Mouse (Mus musculus) adrenal gland, postnatal 14 days (tissue): ENCODE measurements around the gene Dscam. TPM values are rescaled to one million over a fixed set of nuclear protein-coding genes. Genes with fewer than 3 reads are reported as not detected.
A peak's percentile ranks its signal among the peaks of the same experiment; 100 is the strongest.

Experiments used
- DNase-seq: peaks from one replicate; pipeline ENCODE4 v3.0.0; 2021; ENCODE audit warnings: mixed read lengths
- total RNA-seq: library from RNA; stranded (reverse); gene quantifications from 2 replicates; pipeline ENCODE4 v1.2.3, GENCODE M21; 2021

The Dscam gene
- total RNA-seq, 1 experiment from 2014 or later: 0.07 TPM

DNA sequence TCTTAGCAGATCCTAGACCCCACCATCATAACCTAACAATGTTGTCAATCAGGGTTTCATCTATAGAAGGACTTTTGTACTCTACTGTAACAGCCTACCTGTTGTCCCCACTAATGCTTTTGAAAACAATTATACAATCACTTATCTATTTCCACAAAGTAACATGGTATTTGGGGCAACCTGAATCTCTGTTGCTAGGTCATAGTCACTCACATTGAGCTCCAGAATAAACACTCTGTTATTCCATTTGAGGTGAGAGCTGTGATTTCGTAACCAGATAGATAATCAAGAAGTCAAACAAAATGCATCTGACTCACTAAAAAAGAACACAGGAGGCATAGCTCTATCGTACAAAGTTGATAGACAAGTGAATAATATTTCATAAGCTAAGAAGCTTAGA is 226.9 kb downstream of the Dscam start:
- no peak for DNase-seq

DNA sequence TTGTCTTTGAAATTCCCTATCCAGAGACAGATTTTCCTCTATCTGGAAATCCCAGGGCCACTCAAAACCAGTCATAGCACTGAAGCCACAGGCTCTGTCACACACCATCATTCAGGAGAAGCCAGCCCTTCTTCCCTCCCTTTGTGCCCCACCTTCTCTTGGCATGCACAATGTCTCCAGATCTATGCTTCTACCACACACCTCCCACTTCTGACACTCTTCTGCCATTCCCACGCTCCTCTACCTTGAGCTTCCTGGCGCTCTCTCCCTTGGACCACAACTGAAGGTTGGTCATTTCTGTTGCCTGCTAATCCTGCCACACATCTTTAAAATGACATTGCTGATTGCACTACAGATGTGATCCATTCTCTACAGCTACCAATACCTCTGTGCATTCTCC is 235.8 kb downstream of the Dscam start:
- DNase-seq: no peak

DNA sequence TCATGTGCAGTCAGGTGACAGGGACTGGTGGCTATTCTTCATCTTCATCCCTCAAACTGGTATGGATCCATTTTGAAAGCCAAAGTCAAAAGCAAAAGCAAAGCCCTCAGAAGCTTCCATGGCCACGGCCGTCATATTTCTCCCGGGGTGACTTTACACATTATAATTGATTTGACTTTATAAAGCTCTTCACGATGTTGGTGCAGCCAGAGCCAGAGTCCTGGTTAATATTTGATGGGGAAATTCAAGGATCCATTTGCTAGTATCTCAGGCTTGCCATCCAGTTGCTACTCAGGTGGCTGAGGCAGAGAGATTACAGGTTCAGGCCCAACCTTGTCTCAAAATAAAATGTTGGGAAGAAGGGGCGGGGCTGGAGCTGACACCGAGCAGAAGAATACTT is 238.3 kb downstream of the Dscam start:
- no peak for DNase-seq

GRCm38 (mm10) chr16:96931771-96932170 is 238.8 kb downstream of the Dscam start:
- no peak for DNase-seq

DNA sequence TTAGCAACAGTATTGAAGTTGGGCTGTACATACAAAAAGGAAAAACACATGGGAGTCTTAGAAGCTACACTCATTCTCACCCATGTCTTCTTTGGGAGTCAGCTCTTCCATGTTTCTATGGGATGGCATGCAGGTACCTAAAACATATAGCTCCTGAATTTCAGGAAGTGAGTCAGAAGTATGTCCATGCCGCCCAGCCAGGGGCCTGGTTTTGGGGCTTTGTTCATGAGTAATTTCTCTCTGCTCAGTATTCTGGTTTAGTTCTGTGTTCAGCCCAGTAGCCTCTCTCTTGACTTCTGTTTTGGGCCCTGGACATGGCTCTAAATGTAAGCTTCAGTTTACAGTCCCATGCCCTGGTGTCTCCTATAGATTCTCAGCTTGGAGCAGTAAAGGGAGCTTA is 242.5 kb downstream of the Dscam start:
- DNase-seq: no peak

DNA sequence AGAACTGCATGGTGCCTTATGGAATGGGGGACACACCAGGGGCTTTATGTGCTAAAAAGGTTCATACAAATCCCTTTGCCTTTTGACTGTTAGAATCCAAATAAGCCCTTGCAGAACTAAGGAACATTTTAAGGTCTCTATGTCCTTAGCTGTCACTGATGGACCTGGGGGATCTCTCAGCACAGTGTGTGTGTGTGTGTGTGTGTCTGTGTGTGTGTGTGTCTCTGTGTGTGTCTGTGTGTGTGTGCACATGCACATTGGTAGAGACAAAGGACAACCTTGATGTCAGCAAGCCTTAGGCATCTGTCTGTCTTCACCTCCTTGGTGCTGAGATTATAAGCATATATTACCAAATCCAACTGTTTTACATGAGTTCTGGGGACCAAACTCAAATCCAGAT is 243.1 kb downstream of the Dscam start:
- DNase-seq: no peak

- DNase-seq: no peak
These were observed 243.6 kb downstream of the Dscam start for GRCm38 (mm10) chr16:96926977-96927376.

DNA sequence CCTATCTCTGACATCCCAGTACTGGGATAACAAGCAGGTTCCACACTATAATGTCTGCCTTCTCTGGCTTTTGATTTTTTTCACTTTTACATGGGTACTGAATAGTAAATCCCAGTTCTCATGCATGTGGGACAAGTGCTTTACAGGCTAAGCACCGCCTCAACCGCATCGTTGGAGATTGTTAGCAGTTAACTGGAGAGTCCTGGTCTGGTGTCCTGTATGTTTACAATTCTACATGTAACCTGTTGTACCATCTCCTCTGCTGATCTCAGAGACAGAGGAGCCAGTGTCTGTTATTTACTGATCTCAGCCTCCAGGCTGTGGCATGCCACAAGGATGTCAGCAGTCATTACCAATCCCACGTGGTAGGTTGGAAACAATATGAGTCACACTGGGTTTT is 246.6 kb downstream of the Dscam start:
- no peak for DNase-seq

- DNase-seq: no peak
These were observed 256.1 kb downstream of the Dscam start for GRCm38 (mm10) chr16:96914495-96914894.

DNA sequence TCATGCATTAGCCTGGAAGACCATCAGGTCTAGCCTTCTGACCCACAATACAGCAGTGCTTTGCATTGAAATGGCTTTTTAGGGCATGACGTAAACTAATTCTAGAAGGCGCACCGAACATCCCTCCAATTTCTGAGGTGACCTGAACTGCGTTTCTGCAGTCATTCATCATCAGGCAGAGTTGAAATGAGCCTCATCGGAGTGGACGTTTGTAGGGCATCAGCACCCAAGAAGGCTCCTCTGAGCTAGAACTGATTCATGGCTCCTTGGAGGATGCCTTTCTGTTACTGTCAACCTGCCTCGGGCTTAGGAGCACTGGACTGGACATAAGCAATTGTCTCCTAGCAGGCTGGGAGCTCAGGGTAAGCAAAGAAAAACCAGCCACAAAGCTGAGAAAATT is 257.7 kb downstream of the Dscam start:
- DNase-seq: no peak

GRCm38 (mm10) chr16:96912103-96912502 is 258.4 kb downstream of the Dscam start:
- DNase-seq: no peak

DNA sequence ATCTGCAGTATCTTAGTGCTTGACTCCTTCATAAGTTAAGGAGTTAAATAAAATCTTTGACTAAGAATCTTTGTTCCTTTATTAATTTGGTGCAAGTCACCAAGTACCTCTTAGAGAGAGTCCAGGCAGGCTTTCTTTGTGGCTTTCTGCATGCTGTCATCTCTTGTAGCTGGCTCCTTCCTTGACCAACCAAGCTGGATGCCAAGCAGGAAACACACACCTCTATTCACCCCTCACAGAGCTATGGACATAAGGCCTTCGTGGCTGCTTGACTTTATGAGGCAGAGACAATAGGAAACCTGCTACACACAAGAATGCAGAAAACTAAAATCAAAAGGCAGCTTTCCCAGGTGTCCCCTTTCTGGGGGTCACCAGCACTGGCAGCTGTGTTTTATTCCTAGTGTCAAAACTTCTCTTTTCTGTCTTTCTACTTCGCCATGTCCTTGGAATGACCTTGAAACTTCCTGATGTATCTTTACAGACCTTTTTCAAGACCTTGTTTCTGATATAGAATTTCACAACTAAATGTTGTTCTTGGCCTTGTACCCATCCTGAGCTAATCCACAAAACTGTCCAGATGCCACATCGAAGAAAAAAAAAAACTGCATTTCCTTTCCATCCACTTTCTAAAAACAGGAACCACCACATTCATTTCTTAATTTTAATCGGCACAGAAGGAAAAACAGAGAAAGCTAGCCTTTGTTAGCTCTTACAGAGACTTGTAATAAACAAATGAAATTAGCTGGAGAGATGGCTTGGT is 260.0 kb downstream of the Dscam start:
- no peak for DNase-seq

- no peak for DNase-seq
These were observed 262.7 kb downstream of the Dscam start for GRCm38 (mm10) chr16:96907818-96908217.

DNA sequence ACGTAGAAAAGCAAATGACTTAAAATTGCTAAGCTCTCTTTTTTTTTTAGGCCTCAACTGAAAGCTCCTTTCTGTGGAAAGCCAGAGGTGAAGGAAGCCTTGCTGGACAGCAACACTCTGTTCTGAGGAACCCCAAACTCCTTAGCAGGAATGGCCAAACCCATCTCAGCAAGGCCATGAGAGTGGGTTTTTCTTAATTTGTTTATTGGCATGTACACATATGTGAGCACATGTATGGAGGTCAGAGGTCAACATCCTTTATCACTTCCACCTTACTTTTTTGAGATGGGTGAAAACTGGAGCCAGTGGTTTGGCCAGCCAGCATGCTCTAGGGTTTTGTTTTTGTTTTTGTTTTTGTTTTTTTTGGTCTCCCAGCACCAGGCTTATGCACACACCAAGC is 263.5 kb downstream of the Dscam start:
- no peak for DNase-seq

DNA sequence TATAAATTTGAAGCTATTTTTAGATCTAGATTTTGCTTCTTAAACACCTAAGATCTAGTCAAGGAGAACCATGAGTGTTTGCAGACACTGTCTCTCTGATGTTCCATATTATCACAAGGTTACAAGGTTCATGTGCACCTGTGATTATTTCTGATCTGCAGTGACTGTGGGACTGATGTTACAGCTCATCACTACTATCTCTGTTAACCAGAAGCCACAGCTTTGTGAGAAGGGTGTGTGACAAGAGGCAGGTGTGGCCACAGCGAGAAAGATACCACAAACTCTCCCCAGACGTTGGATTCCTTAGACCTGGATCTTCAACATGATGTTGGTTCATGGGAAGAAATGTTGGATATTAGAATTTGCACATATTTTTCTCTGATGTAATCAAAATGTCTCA is 263.9 kb downstream of the Dscam start:
- DNase-seq: no peak

GRCm38 (mm10) chr16:96904761-96905160 is 265.8 kb downstream of the Dscam start:
- peak; percentile 25 for DNase-seq

DNA sequence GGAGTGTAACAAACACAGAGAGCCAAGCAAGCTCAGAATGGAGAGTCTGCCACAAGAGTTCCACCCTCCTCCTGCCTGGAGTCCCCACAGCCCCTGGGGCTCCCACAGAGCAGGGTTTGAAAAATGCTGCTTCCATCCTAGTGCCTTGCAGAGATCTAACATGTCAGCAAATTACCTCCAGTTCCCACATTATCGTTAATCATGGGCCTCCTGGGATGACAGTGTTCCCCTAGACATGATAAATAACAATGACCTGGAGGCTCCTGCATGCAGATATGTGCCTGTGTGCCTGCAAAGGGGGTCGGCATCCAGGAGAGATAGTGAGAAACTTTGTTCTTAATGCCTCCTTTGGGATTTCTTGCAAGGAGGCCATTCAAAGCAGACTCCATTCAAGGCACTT is 266.2 kb downstream of the Dscam start:
- DNase-seq: no peak

DNA sequence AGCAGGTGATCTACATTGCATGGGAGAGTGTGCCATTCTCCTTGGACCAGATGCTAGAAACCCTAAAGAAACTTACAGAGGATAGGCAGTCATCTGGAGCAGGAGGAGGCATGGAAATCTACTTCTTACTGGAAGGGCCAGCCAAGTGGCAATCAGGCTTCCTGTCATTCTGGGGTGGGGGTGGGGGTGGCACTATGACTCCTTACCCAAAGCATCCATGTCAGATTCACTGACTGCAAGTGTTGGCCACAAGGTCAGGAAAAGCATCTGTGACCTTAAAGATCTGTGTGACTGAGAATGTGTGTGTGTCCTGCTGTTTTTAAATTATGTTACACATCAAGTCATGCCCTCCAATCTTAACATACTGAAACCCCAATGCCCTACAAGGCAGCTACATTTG is 268.0 kb downstream of the Dscam start:
- no peak for DNase-seq

DNA sequence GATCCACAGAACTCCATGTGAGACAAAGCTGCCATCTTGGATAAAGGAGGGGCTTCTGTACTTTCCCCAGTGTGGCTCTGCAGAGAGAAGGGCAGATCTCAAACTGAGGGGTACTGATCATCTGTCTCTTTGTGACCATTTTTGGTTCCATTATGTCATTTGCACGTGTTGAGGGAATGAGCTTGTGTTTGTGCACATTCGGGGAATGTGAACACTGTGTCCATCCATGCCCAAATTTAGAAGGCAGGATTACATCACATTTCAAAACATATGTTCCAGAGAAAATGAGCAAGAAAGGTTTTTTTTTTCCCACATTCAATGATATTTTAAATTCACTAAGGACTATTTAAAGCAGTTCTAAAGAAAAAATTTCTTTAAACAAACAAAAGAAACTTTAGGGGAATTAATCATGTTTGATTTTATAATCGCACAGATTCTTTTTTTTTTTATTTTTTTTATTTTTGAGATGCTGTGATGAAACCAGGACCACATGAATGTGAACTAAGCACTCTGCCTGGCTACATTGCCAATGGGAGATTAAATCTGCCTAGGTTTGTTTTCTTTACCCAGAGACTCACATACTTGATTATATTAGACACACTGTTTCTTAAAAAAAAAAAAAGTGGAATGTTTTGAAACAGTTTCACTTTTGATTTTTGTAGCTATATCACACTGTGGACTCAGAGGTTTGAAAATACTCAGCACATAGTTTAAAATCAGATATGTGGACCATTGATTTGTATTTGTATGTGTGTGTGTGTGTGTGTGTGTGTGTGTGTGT is 269.1 kb downstream of the Dscam start:
- no peak for DNase-seq

DNA sequence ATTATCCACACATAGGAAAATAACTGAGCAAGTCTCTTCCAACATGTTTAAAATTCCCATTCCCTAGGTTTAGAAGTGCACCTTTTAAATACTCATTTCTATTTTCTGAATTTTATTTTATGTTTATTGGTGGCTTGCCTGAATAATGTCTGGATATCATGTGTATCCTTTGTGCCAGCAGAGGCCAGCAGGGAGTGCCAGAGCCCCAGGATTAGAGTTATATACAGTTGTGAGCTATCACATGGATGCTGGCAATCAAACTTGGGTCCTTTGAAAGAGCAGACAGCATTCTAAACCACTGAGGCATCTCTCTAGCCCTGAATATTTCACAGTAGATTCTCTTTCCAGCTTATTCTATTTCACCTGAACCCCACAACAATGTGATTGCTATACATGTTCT is 271.2 kb downstream of the Dscam start:
- no peak for DNase-seq

DNA sequence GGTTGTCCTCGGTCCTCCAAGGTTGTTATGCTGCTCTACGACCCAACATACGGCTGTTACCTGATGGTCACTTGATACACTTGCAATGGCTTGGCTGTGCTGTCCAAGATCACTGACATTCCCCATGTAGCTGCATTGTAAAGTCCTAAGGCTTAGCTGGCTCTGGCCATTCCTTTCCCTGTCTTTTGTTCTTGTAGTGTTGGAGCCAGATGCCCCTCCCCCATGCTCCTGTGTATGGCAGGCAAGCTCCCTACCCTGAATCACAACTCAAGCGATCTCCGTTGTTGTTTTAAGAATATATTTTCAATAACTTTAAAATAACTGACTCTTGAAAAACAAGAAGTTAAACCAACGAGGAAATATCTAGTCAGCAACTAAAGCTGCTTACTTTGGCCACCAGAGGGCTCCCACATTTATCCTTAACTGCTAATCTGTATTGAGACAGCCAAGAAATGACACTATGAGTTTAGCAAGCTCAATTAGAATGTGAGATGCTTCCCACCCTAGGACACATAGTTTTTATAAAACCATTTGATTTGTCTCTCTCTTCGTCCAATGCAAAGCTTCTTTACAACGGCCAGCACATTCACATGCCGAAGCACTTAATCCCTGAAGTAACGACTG is 273.9 kb downstream of the Dscam start:
- peak; percentile 43 for DNase-seq

- DNase-seq: peak; percentile 9
These were observed 282.5 kb downstream of the Dscam start for GRCm38 (mm10) chr16:96888036-96888435.

- DNase-seq: no peak
These were observed 284.7 kb downstream of the Dscam start for GRCm38 (mm10) chr16:96885817-96886216.
